10 mouse cellular contexts compared by ENCODE assay signal in genomic region chr16:33605647-33606596, GRCm38 (mm10).
DNase-seq lines count a peak whose midpoint lies in the region.
"Had no signal": no experiment of that assay in that cellular context is flagged by ENCODE, and none has a peak within 500 bp of the region (broad histone marks: within the 10 kb centered on the region; RNA-seq: fewer than 3 reads in every experiment).

No protein-coding gene starts in this region.

- no peak overlapping the region for H3K4me3 ChIP-seq in hindbrain, embryonic 10.5 days
- H3K4me3 ChIP-seq: limb, embryonic 12.5 days had no signal

- 0 out of 2 replicates have a peak, but pooled peaks cover 5% of the 10 kb centered on the region for H3K36me3 ChIP-seq in hindbrain, embryonic 10.5 days
- H3K36me3 ChIP-seq: limb, embryonic 12.5 days had no signal

- peak; percentile 85 for DNase-seq in heart, adult 11 months
- no peak for DNase-seq in heart, postnatal 10 days
- DNase-seq in cerebellum, postnatal 25 days, result peak; percentile 43 to 63
- peak; percentile 84 for DNase-seq in hindbrain, embryonic 10.5 days (ENCODE audit: low spot score)
- DNase-seq in neural tube, embryonic 10.5 days (ENCODE audit: extremely low spot score, low spot score), result peak; percentile 60
- DNase-seq in testis, postnatal 14 days (ENCODE audit: low spot score), result no peak
- no peak for DNase-seq in urinary bladder, postnatal 4 days (ENCODE audit: low spot score in 2 of 2)
- DNase-seq in c-Kit-positive CD71-positive TER-119-positive erythroid progenitor cells, embryonic 14.5 days (ENCODE audit: low spot score), result no peak
- DNase-seq: lung, postnatal 10 days had no signal

- peaks cover 47% of the 10 kb centered on the region for H3K4me1 ChIP-seq in hindbrain, embryonic 10.5 days (replicated peaks)
- H3K4me1 ChIP-seq: limb, embryonic 12.5 days had no signal

- WGBS in hindbrain, embryonic 10.5 days, result 11% methylated on average over 9 of the region's 9 CpGs

- intact Hi-C loops in heart, postnatal 10 days (cut with DNase I), result no loop called here

- H3K27me3 ChIP-seq in hindbrain, embryonic 10.5 days (ENCODE audit: insufficient read depth, poor library complexity, severe bottlenecking), result 0 out of 2 replicates have a peak, but pooled peaks cover 2% of the 10 kb centered on the region
- H3K27me3 ChIP-seq: limb, embryonic 12.5 days had no signal

- H3K9me3 ChIP-seq in hindbrain, embryonic 10.5 days, result no peaks in the 10 kb centered on the region; the same call in 1 of the 2 replicates
- H3K9me3 ChIP-seq: limb, embryonic 12.5 days had no signal

- H3K27ac ChIP-seq in hindbrain, embryonic 10.5 days, result peak overlapping the region; percentile 90
- H3K27ac ChIP-seq: limb, embryonic 12.5 days had no signal

Comparison
In these comparisons a context has a peak if more than half of its experiments do, and no peak if none do; other contexts are left out.
1. DNase-seq: peak in heart, adult 11 months (single experiment), cerebellum, postnatal 25 days (2 of 2), hindbrain, embryonic 10.5 days (single experiment) and neural tube, embryonic 10.5 days (single experiment); none in heart, postnatal 10 days (0 of 2), testis, postnatal 14 days (single experiment), urinary bladder, postnatal 4 days (0 of 2) and c-Kit-positive CD71-positive TER-119-positive erythroid progenitor cells, embryonic 14.5 days (single experiment).